Mouse (Mus musculus) common myeloid progenitor, adult 5-6 weeks (primary cell): ENCODE measurements around the gene Hp. TPM values are rescaled to one million over a fixed set of nuclear protein-coding genes. Genes with fewer than 3 reads are reported as not detected.

Experiments
- ATAC-seq: replicated peaks from 2 replicates; pipeline ENCODE4 v1.8.0; 2016; ENCODE audit warnings: low read depth, mild to moderate bottlenecking, moderate TSS enrichment, inconsistent platforms; ENCODE audit not compliant: poor library complexity, severe bottlenecking
- total RNA-seq: library from RNA; stranded (forward); fragments of 200-1000, 187-1606 nt; gene quantifications from 2 replicates; pipeline ENCODE4 v1.2.3, GENCODE M21; 2017

Gene Hp
- 19.9 and 26.4 TPM in 2 replicates for total RNA-seq

- peak; percentile 91 for ATAC-seq
These were observed at the start of gene Hp for GRCm38 (mm10) chr8:109578900-109579301. Gene Hp (minus strand): TSS chr8:109579172.

DNA sequence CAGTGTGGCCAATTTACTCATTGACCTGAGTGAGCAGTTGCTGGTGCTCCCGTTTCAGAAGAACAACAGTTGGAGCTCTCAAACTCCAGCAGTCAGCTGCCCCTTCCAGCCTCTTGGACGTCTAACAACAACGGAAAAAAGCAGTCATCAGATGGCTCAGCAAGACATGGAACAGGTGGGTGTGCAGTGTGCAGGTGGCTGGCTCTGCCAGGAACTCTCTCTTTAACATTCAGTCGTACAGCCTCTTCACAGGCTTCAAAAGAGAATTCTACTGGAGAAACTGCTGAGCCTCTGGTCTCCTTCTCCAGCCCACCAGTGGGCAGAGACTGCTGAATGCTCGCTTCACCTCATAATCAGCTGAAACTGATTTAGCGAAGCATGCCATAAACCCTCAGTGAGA is 49.7 kb upstream of the Hp start:
- ATAC-seq: no peak

DNA sequence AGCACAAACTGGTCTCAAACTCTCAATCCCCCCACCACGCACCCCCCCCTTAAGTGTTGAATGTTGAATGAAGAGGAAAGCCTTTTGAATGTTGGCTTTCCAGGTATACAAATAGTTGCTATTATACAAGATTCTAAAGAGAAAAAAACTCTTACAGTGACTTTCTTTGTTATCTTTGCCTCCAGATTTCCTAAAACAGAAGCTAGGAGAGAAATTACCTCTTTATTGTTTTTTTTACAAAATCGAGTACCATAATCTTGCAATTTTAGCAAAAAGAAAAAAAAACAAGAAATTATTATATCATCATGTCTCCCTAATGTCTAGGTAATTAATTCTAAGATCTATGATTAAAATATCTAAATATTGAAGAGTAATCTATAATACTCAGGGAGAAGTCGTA is 36.6 kb upstream of the Hp start:
- no peak for ATAC-seq

- peak; percentile 94 for ATAC-seq
These were observed 35.6 kb upstream of the Hp start, which contains the start of gene Pkd1l3 for GRCm38 (mm10) chr8:109614243-109615210. Gene Pkd1l3 (plus strand): TSS chr8:109614517.

DNA sequence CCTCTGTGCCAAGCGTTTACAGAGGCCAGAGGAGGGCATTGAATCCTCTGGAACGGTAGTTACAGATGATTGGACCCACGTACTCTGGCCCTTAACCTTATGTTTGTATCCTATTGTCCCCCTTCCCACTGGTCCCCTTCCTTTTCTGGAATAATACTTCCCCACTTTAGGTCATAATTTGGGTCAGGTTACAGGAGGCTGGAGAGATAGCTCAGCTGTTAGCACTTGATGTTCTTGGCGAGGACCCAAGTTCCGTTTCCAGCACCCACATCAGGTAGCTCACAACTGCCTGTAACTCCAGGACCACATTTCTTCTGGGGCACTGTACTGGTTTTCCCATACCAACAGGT is 30.2 kb upstream of the Hp start:
- ATAC-seq: no peak

- peak; percentile 96 for ATAC-seq
These were observed 29.5 kb upstream of the Hp start, which contains the start of gene Dhodh for GRCm38 (mm10) chr8:109608271-109609152. Gene Dhodh (minus strand): TSS chr8:109608673.

GRCm38 (mm10) chr8:109607650-109608049 is 28.7 kb upstream of the Hp start:
- peak; percentile 9; the same call in 1 of the 2 replicates for ATAC-seq

- ATAC-seq: no peak
These were observed 27.8 kb upstream of the Hp start for GRCm38 (mm10) chr8:109606725-109607124.

- ATAC-seq: peak; percentile 84
These were observed 16.9 kb upstream of the Hp start for GRCm38 (mm10) chr8:109595854-109596253.

GRCm38 (mm10) chr8:109593117-109593788 is 14.3 kb upstream of the Hp start:
- peak; percentile 87 for ATAC-seq

- no peak for ATAC-seq
These were observed 13.2 kb upstream of the Hp start for GRCm38 (mm10) chr8:109592164-109592563.

DNA sequence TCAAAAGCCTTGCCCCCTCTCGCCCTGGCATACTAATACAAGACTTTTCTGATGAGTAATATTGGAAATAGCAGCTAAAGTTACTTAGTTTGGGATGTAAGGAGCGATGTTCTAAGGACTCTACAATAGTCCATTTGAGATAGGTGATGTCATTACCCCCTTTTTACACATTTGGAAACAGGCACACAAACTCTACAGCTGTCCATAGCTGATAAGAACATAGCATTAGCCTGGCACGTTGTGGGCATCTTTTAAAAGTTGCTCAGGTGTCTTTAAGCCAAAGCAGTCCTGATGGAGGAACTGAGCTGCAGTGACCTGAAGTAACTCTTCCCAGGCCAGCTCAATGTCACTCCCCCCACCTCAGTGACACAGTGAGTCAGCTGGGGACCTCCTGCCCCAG is 12.4 kb upstream of the Hp start:
- no peak for ATAC-seq

- ATAC-seq: no peak
These were observed 11.9 kb upstream of the Hp start for GRCm38 (mm10) chr8:109590901-109591300.

- no peak for ATAC-seq
These were observed 8.1 kb upstream of the Hp start for GRCm38 (mm10) chr8:109586972-109587504.

GRCm38 (mm10) chr8:109585652-109586051 is 6.7 kb upstream of the Hp start:
- ATAC-seq: peak; percentile 62

- no peak for ATAC-seq
These were observed 5.9 kb upstream of the Hp start for GRCm38 (mm10) chr8:109584830-109585229.

DNA sequence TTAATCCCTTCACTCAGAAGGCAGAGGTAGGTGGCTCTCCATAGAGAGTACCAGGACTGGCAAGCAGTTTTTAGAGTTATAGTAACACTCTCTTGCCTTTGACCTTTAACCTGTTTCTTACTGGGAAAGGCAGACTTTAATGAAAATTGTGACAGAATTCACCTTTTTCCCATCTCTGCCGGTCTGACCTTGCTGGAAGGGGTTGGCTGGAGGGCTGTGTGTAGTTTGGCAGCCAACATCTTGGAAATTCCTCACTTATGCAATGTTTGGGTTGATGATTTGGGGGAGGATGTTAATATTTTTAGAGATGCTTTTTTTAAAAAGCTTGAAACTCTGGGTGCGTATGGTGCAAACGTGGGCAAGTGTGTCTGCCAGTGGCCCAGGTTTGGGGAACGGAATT is 5.3 kb upstream of the Hp start:
- ATAC-seq: no peak

GRCm38 (mm10) chr8:109576311-109576710 is 2.7 kb downstream of the Hp start:
- ATAC-seq: no peak

GRCm38 (mm10) chr8:109571139-109571538 is 7.8 kb downstream of the Hp start:
- ATAC-seq: no peak
